Mouse (Mus musculus) thymus, adult 2 months (tissue): Measurements from ENCODE around the gene Zbtb20.

Experiments used
- CTCF ChIP-seq: fragments of 200-500 bp; IDR thresholded peaks from 2 replicates; pipeline ENCODE4 v1.5.1; 2012; ENCODE audit warnings: mild to moderate bottlenecking, control low read depth, low read length, moderate library complexity, borderline replicate concordance; ENCODE audit not compliant: control insufficient read depth, poor library complexity, insufficient read depth; ENCODE audit errors: extremely low read depth
- POLR2A ChIP-seq: fragments of 200-500 bp; IDR thresholded peaks from 2 replicates; pipeline ENCODE4 v1.6.1; 2012; ENCODE audit warnings: mild to moderate bottlenecking, low read length, control low read depth, moderate library complexity; ENCODE audit not compliant: control insufficient read depth, poor library complexity, insufficient read depth; ENCODE audit errors: extremely low read depth

- TF ChIP-seq POLR2A: no peak
- TF ChIP-seq CTCF: no peak
These were observed 9.9 kb downstream of the Zbtb20 start for GRCm38 (mm10) chr16:42885538-42885937.
